Mouse (Mus musculus) heart, postnatal 0 days (tissue): ENCODE data around the gene Olfr1414. TPM values are rescaled to one million over a fixed set of nuclear protein-coding genes. Genes with fewer than 3 reads are reported as not detected.
"Not testable (repeated sequence)": the region's sequence is repeated elsewhere in the genome, so short reads cannot be mapped to it uniquely, and the experiment has no call there.

Experiments used
- ATAC-seq: fragments of 200-750 bp; cut with Nextera tagmentation; 2 replicates; pipeline ENCODE4 v1.8.0; 2017; ENCODE audit warnings: low read depth, moderate number of reproducible peaks, moderate library complexity; ENCODE audit not compliant: insufficient read depth
- DNase-seq: peaks from one replicate; pipeline ENCODE4 v3.0.0-alpha.2; 2016; ENCODE audit warnings: low spot score
- H3K27ac ChIP-seq: fragments of 300-500 bp; sonication (generic); 2 replicates; pipeline ENCODE4 v1.5.1; 2014; ENCODE audit warnings: low read depth, mild to moderate bottlenecking
- H3K27me3 ChIP-seq: fragments of 300-500 bp; sonication (generic); 2 replicates; pipeline ENCODE4 v1.6.1; 2014; ENCODE audit warnings: low read length, mixed read lengths; ENCODE audit not compliant: control insufficient read depth, insufficient read depth
- H3K36me3 ChIP-seq: fragments of 300-500 bp; sonication (generic); replicated peaks from 2 replicates; pipeline ENCODE4 v1.6.1; 2014; ENCODE audit warnings: low read length, mixed read lengths; ENCODE audit not compliant: control insufficient read depth, insufficient read depth
- H3K4me1 ChIP-seq: fragments of 300-500 bp; sonication (generic); 2 replicates; pipeline ENCODE4 v1.6.1; 2014; ENCODE audit warnings: antibody characterized with exemption; ENCODE audit not compliant: control insufficient read depth, insufficient read depth
- H3K4me2 ChIP-seq: fragments of 300-500 bp; sonication (generic); 2 replicates; pipeline ENCODE4 v1.6.1; 2014; ENCODE audit warnings: low read depth, mild to moderate bottlenecking, low read length, moderate library complexity
- H3K4me3 ChIP-seq: fragments of 300-500 bp; sonication (generic); 2 replicates; pipeline ENCODE4 v1.5.1; 2014; ENCODE audit warnings: low read depth, low read length
- H3K9ac ChIP-seq: fragments of 300-500 bp; sonication (generic); replicated peaks from 2 replicates; pipeline ENCODE4 v1.6.1; 2014; ENCODE audit warnings: low read depth, low read length, mixed read lengths
- H3K9me3 ChIP-seq: fragments of 300-500 bp; sonication (generic); replicated peaks from 2 replicates; pipeline ENCODE4 v1.6.1; 2016; ENCODE audit warnings: low read length; ENCODE audit not compliant: control insufficient read depth
- CTCF ChIP-seq: IDR thresholded peaks from 2 replicates; pipeline ENCODE4 v1.5.1; 2016; ENCODE audit warnings: antibody characterized with exemption, control low read depth, low read depth
- EP300 ChIP-seq: IDR thresholded peaks from 2 replicates; pipeline ENCODE4 v1.6.1; 2016; ENCODE audit warnings: antibody characterized with exemption, low read depth
- WGBS: fragments of 180-500 bp; shearing (Covaris S2); extraction: QIAGEN DNeasy Blood & Tissue Kit; methylation state at CpG from one replicate; pipeline ENCODE4 v1.1.7; 2014; 5-methylcytosine and 5-hydroxymethylcytosine counted together
- polyA plus RNA-seq: library from polyadenylated mRNA; unstranded; fragments of >200 nt; fragmentation: Nextera tagmentation; extraction: Ambion mirVana; gene quantifications from 2 replicates; pipeline ENCODE4 v1.2.1, GENCODE M21; 2015
- total RNA-seq: library from RNA; depleted of rRNA; stranded (reverse); fragments of >200 nt; gene quantifications from 2 replicates; pipeline ENCODE4 v1.2.3, GENCODE M21; 2014; ENCODE audit warnings: low replicate concordance

Olfr1414 gene
- total and polyA plus RNA-seq, 2 experiments from 2014 or later, result not detected

DNA sequence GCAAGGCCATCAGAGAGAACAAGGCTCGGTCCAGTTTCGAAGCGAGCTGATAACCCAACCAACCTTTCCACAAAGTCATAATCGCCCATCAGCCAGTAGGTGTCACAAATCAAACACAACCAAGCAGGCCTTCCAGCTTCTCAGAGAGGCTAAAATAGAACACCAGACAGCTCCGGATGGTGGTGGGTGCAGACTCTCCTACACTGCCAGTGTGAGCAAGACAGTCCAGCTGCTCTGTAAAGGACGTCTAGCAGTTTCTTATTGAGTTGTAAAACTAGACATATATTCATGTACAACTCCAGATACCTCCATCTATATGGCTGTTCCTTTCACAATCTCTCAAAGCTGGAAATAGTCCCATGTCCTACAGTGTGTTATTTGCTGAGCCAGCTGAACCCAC lies 585 bp upstream of the Olfr1414 start:
- Histone ChIP-seq H3K9me3 (no peaks in the 10 kb centered on the region), H3K4me3 (no peak overlapping the region), H3K4me1 (no peaks in the 10 kb centered on the region), H3K27me3 (no peaks in the 10 kb centered on the region), H3K9ac (no peak overlapping the region), H3K4me2 (no peak overlapping the region), H3K27ac (no peak overlapping the region), H3K36me3 (no peaks in the 10 kb centered on the region)
- DNase-seq (no peak), ATAC-seq (no peak)
- 66% methylated on average over 6 of the region's 6 CpGs for WGBS
- TF ChIP-seq CTCF, result no peak
- TF ChIP-seq EP300, result no peak

DNA sequence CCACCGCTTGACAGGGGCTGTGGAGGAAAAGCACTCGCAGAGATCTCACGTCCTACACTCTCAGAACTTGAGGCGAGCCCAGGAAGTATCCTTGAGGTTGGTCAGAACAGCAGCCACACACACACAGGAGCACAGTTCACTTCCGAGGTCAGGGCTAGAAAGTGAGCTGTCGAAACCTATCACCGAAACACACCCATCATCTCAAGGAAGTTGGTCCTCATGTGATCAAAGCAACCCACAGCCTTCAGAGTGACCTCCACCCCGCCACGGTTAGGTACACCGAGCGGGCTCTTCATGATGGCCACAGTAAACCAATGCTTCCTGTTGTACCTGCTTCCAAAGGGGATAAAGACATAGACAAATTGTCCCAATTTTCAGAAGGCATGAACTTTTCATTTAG lies 3.1 kb downstream of the Olfr1414 start:
- TF ChIP-seq EP300 (no peak), CTCF (no peak)
- WGBS, result 71% methylated on average over 11 of the region's 11 CpGs
- no peak for ATAC-seq
- DNase-seq, result no peak
- no peak overlapping the region for H3K27ac ChIP-seq
- H3K4me2 ChIP-seq, result no peak overlapping the region
- H3K4me1 ChIP-seq, result no peaks in the 10 kb centered on the region
- no peak overlapping the region for H3K4me3 ChIP-seq
- H3K9ac ChIP-seq, result no peak overlapping the region
- no peaks in the 10 kb centered on the region for H3K9me3 ChIP-seq
- no peaks in the 10 kb centered on the region for H3K36me3 ChIP-seq
- H3K27me3 ChIP-seq, result no peaks in the 10 kb centered on the region

DNA sequence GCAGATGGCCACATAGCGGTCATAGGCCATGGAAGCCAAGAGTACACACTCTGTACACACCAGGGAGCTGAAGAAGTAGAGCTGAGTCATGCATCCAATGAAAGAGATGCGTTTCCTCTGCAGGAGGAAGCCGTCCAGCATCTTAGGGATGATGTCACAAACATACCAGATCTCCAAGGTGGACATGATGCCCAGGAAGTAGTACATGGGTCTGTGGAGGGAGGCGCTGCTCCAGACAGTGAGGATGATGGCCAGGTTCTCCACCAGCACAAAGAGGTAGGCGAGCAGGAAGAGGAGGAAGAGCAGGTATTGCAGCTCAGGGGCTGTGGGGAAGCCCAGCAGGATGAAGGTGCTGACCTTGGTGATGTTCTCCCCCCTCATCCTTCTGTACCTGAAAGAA lies 6.8 kb downstream of the Olfr1414 start:
- H3K4me1 ChIP-seq, H3K9me3 ChIP-seq, H3K9ac ChIP-seq, H3K4me3 ChIP-seq, H3K27me3 ChIP-seq, H3K36me3 ChIP-seq, H3K4me2 ChIP-seq, ATAC-seq, H3K27ac ChIP-seq, DNase-seq: not testable (repeated sequence)
- WGBS, result 71% methylated on average over 4 of the region's 5 CpGs

DNA sequence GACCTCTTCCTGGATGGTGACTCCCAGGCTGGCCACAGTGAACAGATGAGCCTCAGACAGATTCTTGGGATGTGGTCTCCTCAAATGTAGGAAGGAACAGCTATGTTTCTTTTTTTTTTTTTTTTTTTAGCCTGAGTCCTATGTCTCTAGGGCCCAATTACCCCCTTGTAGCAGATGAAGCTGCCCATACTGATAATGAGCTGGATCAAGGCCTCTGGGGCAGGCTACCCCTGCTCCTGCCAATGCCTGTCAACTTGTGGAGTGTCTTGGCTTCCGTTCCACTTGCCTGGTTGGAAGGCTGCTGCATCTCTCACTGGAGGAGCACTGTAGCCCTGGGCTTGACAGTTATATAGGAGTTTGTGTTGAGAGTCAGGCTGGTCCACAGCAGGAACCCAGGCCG lies 22.5 kb downstream of the Olfr1414 start, which contains the start of gene Olfr1415:
Gene Olfr1415, minus strand, starts transcription at position 101 of the 400 bp plus-strand sequence.
- DNase-seq, result no peak
- H3K27me3 ChIP-seq, result no peaks in the 10 kb centered on the region
- H3K27ac ChIP-seq, result no peak within 1 kb of the TSS
- no peaks in the 10 kb centered on the region for H3K36me3 ChIP-seq
- no peaks in the 10 kb centered on the region for H3K9me3 ChIP-seq
- WGBS, result 60% methylated on average over 2 of the region's 2 CpGs
- H3K4me3 ChIP-seq, result no peak within 1 kb of the TSS
- H3K9ac ChIP-seq, result no peak within 1 kb of the TSS
- TF ChIP-seq EP300 (no peak), CTCF (no peak)
- H3K4me1 ChIP-seq, result no peaks in the 10 kb centered on the region
- no peak for ATAC-seq
- no peak within 1 kb of the TSS for H3K4me2 ChIP-seq

DNA sequence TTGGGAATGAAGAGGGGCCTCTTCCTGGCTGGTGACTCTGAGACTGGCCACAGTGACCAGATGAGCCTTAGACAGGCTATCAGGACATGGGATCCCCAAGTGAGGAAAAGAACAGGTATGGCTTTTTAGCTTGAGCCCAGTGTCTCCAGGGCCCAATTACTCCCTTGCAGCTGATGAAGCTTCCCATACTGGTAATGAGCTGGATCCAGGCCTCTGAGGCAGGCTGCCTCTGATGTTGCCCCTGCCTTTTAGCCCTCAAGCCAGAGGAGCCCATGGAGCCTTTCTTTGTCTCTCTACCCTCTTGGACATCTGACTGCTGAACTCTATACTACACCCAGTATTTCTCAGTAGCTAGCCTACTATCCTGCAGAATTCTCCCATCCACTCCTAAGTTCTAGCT lies 33.4 kb downstream of the Olfr1414 start, which contains the start of gene Olfr1416:
Gene Olfr1416, minus strand, starts transcription at position 101 of the 400 bp plus-strand sequence.
- no peak for DNase-seq
- TF ChIP-seq CTCF (no peak), EP300 (no peak)
- H3K36me3 ChIP-seq, result no peaks in the 10 kb centered on the region
- H3K9ac ChIP-seq, result no peak within 1 kb of the TSS
- no peak within 1 kb of the TSS for H3K27ac ChIP-seq
- H3K4me3 ChIP-seq, result no peak within 1 kb of the TSS
- H3K4me2 ChIP-seq, result no peak within 1 kb of the TSS
- 0 out of 2 replicates have a peak, but pooled peaks cover 3% of the 10 kb centered on the region for H3K9me3 ChIP-seq
- no peak for ATAC-seq
- no peaks in the 10 kb centered on the region for H3K4me1 ChIP-seq
- H3K27me3 ChIP-seq, result no peaks in the 10 kb centered on the region

DNA sequence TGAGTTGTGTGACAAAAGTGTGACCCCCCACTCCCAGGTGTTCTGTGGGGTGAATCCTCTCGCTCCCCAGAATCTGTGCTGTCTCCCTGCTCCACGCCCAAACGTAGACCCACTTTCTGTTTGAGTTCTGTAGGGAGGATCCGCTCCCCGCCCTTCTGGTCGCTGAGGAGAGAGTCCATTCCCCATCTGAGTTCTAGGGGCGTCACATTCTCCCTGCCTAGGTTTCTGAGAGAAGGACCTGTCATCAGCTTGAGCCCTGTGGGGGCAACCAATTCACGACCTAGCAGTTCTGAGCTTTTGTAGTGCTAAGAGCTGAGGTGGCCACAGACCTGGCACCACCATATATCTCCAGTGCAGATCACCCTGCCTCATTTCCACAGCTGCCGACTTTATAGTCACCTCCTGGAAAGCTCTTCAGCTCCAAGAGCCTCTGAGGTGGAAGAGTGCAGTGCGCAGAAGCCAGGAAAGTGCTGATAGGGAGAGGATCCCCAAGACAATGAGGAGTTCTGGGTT lies 44.3 kb downstream of the Olfr1414 start:
- peak overlapping the region; percentile 83 for H3K4me3 ChIP-seq
- H3K36me3 ChIP-seq, result peaks cover 19% of the 10 kb centered on the region
- H3K27me3 ChIP-seq, result no peaks in the 10 kb centered on the region
- H3K4me1 ChIP-seq, result peaks cover 13% of the 10 kb centered on the region; the same call in 1 of the 2 replicates
- peak overlapping the region; percentile 90 for H3K9ac ChIP-seq
- no peak for TF ChIP-seq CTCF
- TF ChIP-seq EP300, result no peak; the same call in 1 of the 2 replicates
- DNase-seq (peak; percentile 36), ATAC-seq (peak; percentile 45)
- H3K27ac ChIP-seq, result peak overlapping the region; percentile 57
- WGBS, result 2% methylated on average over 10 of the region's 10 CpGs
- H3K4me2 ChIP-seq, result peak overlapping the region; percentile 82
- H3K9me3 ChIP-seq, result no peaks in the 10 kb centered on the region
